Mouse (Mus musculus) left cerebral cortex, postnatal 14 days (tissue): ENCODE measurements around the gene Epm2a. TPM values are rescaled to one million over a fixed set of nuclear protein-coding genes. Genes with fewer than 3 reads are reported as not detected.
"Not testable (repeated sequence)": the region's sequence is repeated elsewhere in the genome, so short reads cannot be mapped to it uniquely, and the experiment has no call there.

Source experiments
- DNase-seq, 2 experiments: peaks; one replicate each; pipeline ENCODE4 v3.0.0; 2021 to 2022; ENCODE audit warnings: low spot score in 2 of 2, mixed read lengths in 1 of 2
- intact Hi-C: fragments of 180-260 bp; cut with DNase I; formaldehyde crosslinking; loops from one replicate; pipeline ENCODE4 v1.15.1; 2025
- long read RNA-seq, 2 experiments: library from polyadenylated mRNA; stranded (forward); transcript quantifications; one replicate each; pipeline ENCODE4 v2.0.0; 2021
- total RNA-seq, 2 experiments: library from RNA; stranded (reverse); gene quantifications; 2 replicates each; pipeline ENCODE4 v1.2.3; 2021

The Epm2a gene
- total RNA-seq, result 10 to 100 TPM; 28.3 to 32.3 TPM
- long read RNA-seq, experiment 1, partial matches to known transcripts, result 2 of 4 reads
- long read RNA-seq, experiment 1, other reads (novel, unspliced or antisense), result 2 of 4 reads
- long read RNA-seq, experiment 2, partial matches to known transcripts, result 0 of 1 reads
- long read RNA-seq, experiment 2, other reads (novel, unspliced or antisense), result 1 of 1 reads

- peak; percentile 71 to 78 for DNase-seq
- intact Hi-C loops, result loop anchor here (5.0 kb wide), 1 partner anchor 61 kb away; the partner anchor contains the start of gene Fbxo30
Observed at GRCm38 (mm10) chr10:11343205-11344141, at the start of gene Epm2a. Gene Epm2a, plus strand, starts transcription at chr10:11343404.

GRCm38 (mm10) chr10:11298418-11298817 is 44.8 kb upstream of the Epm2a start:
- intact Hi-C loops, result no loop called here
- no peak for DNase-seq

GRCm38 (mm10) chr10:11305365-11306053 is 37.7 kb upstream of the Epm2a start:
- intact Hi-C loops, result no loop called here
- no peak for DNase-seq

- intact Hi-C loops, result no loop called here
- no peak for DNase-seq
Observed at GRCm38 (mm10) chr10:11306054-11306367, 37.2 kb upstream of the Epm2a start.

GRCm38 (mm10) chr10:11309866-11310265 is 33.3 kb upstream of the Epm2a start:
- no peak for DNase-seq
- intact Hi-C loops, result no loop called here

GRCm38 (mm10) chr10:11310481-11310880 is 32.7 kb upstream of the Epm2a start:
- no peak for DNase-seq
- intact Hi-C loops, result no loop called here

- intact Hi-C loops, result not testable (repeated sequence)
Observed at GRCm38 (mm10) chr10:11317856-11318454, 25.2 kb upstream of the Epm2a start.

GRCm38 (mm10) chr10:11319446-11319970 is 23.7 kb upstream of the Epm2a start:
- no peak for DNase-seq
- intact Hi-C loops, result no loop called here

More at GRCm38 (mm10) chr10:11317856-11318454, 25.2 kb upstream of the Epm2a start:
- not testable (repeated sequence) for DNase-seq

- DNase-seq, result no peak
- intact Hi-C loops, result no loop called here
Observed at GRCm38 (mm10) chr10:11322316-11322715, 20.9 kb upstream of the Epm2a start.

- intact Hi-C loops, result no loop called here
- peak; percentile 39 to 42 for DNase-seq
Observed at GRCm38 (mm10) chr10:11323202-11323898, 19.9 kb upstream of the Epm2a start.

- DNase-seq, result no peak
- intact Hi-C loops, result no loop called here
Observed at GRCm38 (mm10) chr10:11326526-11326925, 16.7 kb upstream of the Epm2a start.

GRCm38 (mm10) chr10:11344536-11345468 is 1.6 kb downstream of the Epm2a start:
- intact Hi-C loops, result loop anchor here (5.0 kb wide), 1 partner anchor 63 kb away; the partner anchor contains the start of gene Fbxo30

GRCm38 (mm10) chr10:11350243-11350974 is 7.2 kb downstream of the Epm2a start:
- not testable (repeated sequence) for DNase-seq
- intact Hi-C loops, result loop anchor here (10.0 kb wide), 1 partner anchor 996 kb away; no protein-coding TSS in a partner anchor

More at GRCm38 (mm10) chr10:11344536-11345468, 1.6 kb downstream of the Epm2a start:
- DNase-seq, result no peak

GRCm38 (mm10) chr10:11354609-11355008 is 11.4 kb downstream of the Epm2a start:
- intact Hi-C loops, result loop anchor here (10.0 kb wide), 1 partner anchor 1000 kb away; no protein-coding TSS in a partner anchor
- no peak for DNase-seq

GRCm38 (mm10) chr10:11361985-11362692 is 18.9 kb downstream of the Epm2a start:
- peak; percentile 67 to 70 for DNase-seq
- intact Hi-C loops, result loop anchor here (5.0 kb wide), 1 partner anchor 1255 kb away; no protein-coding TSS in a partner anchor

GRCm38 (mm10) chr10:11362896-11363487 is 19.8 kb downstream of the Epm2a start:
- no peak for DNase-seq
- intact Hi-C loops, result loop anchor here (5.0 kb wide), 1 partner anchor 1254 kb away; no protein-coding TSS in a partner anchor
